Mouse (Mus musculus) stomach, postnatal 0 days (tissue): ENCODE measurements at regions not wholly inside any gene's neighbourhood (a gene's known extent, or its start where the extent isn't known, plus 50 kb on each side); places are given as distances from the start of the nearest gene placed in this dataset.

Experiments used
- CTCF ChIP-seq: IDR thresholded peaks from 2 replicates; pipeline ENCODE4 v1.5.1; 2016; ENCODE audit warnings: antibody characterized with exemption, low read depth, mild to moderate bottlenecking, moderate library complexity
- EP300 ChIP-seq: optimal IDR thresholded peaks from 2 replicates; pipeline ENCODE3; 2016; ENCODE audit warnings: antibody characterized with exemption

GRCm38 (mm10) chr17:14507111-14507510, 186.9 kb downstream of the Thbs2 start:
- no peak for TF ChIP-seq CTCF
- no peak for TF ChIP-seq EP300
